Mouse (Mus musculus) adrenal gland, adult 2 months (tissue): ENCODE results near the gene Gm19345. TPM values are rescaled to one million over a fixed set of nuclear protein-coding genes. Genes with fewer than 3 reads are reported as not detected.
A peak's percentile ranks its signal among the peaks of the same experiment; 100 is the strongest.

Experiments
- DNase-seq: peaks from one replicate; pipeline ENCODE4 v3.0.0; 2021
- polyA plus RNA-seq: library from polyadenylated mRNA; depleted of rRNA; stranded (reverse); fragments of >200 nt; gene quantifications from 2 replicates; pipeline ENCODE4 v1.2.3, GENCODE M21; 2012; rRNA removed
- total RNA-seq, 2 experiments: library from RNA; stranded (reverse); gene quantifications; 2 replicates each; pipeline ENCODE4 v1.2.3; 2021

The Gm19345 gene
- total and polyA plus RNA-seq, 3 experiments, result 0.86 to 1.3 TPM; not detected in 1

DNA sequence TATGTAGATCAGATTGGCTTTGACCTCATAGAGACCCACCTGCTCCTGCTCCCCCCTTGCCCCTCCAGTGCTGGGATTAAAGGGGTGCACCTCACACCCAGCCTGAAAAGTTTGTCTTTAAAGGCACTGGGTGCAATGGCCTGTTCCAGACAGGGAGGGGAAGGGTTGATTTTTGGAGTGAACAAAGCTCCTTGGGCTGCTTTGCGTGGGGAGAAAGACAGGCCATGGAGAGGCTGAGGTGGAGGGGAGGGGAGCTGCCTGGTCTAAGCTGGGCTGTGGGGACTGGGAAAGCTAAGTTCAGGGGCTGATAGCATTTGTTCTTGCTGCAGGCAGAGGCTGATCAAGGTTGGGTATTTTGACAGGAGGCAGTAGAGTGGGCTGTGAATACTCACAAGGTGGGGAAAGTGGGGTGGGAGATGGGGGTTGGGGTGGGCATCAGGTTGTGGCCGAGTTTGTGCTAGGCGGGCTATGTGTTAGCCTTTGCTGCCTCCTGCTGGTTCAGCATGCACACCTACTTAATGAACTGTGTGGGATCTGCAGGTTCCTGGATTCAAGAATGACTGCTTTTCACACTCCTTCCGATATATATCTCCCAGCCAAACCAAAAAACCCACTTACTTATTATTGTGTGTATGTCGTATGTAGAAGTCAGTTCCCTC lies 20.3 kb downstream of the Gm19345 start:
- peak; percentile 54 for DNase-seq

- DNase-seq, result no peak
These were observed 24.3 kb downstream of the Gm19345 start for GRCm38 (mm10) chr7:19875948-19876682.

GRCm38 (mm10) chr7:19876781-19877425 lies 25.1 kb downstream of the Gm19345 start:
- DNase-seq, result no peak

DNA sequence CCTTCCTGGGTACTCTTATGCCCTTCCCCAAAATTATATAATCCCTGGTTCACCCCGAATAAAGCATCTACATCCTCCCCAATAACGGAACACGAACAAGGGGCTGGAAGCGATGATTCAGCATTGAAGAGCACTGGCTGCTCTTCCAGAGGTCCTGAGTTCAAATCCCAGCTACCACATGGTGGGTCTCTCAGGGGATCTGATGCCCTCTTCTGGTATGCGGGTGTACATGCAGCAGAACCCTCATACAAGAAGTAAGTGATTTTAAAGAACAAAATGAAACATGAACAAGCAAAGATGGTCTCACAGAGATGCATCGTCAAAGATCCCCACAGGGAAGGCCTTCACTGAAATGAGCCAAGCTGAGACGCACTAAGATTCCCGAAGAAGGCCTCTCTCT lies 29.0 kb downstream of the Gm19345 start:
- DNase-seq, result no peak

DNA sequence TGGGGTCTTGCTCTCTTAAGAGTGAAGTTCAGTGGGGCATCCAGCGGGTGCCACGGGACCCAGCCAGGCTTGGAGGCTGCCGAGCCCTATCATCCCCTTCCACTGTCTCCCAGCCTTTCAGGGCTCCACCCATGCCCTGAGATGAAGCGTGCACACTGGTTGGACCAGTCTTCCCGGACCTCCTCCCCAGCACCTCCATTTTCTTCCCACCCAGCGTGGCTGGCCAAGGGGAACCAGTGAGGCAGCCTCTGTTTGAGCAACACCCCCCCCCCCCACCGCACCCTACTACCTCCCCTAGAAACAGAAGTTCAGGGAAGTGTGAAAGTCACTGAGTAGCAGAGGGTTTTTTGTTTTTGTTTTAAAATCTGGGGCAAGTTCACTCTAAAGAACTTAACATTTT lies 36.0 kb downstream of the Gm19345 start, which contains the start of gene Ceacam19:
Gene Ceacam19 (minus strand): TSS at position 117 of the 400 bp plus-strand sequence.
- DNase-seq, result no peak

DNA sequence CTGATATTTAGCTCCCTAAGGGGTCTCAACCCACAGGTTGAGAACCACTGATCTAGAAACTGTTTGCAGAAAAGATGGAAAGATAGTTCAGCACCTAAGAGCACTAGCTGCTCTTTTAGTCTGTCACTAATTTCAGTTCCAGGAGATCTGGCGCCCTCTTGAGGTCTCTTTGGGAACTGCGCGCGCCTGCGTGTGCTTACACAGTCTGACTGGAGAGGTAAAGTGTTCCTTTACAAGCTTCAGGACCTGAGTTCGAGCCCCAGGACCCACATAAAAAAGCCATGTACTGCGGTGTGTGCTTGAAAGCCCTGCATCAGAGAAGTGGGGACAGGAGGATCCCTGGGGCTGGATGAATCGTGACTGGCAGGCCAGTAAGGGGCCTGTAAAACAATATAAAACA lies 38.1 kb downstream of the Gm19345 start:
- DNase-seq, result peak; percentile 55

Other genes starting within 250 kb of the Gm19345 start
- 10 to 100 TPM; 34.4 to 37.3 TPM for gene Clasrp, start 247.5 kb upstream of the Gm19345 start, total RNA-seq
- 280 and 380 TPM in 2 replicates for gene Clasrp, start 247.5 kb upstream of the Gm19345 start, polyA plus RNA-seq
- gene Relb, start 222.6 kb upstream of the Gm19345 start, total RNA-seq, result 10 to 100 TPM; 26.5 to 33.9 TPM
- gene Relb, start 222.6 kb upstream of the Gm19345 start, polyA plus RNA-seq, result 79.2 and 85.8 TPM in 2 replicates
- 100 to 1,000 TPM; 151 to 152 TPM for gene Clptm1, start 187.0 kb upstream of the Gm19345 start, total RNA-seq
- 157 and 178 TPM in 2 replicates for gene Clptm1, start 187.0 kb upstream of the Gm19345 start, polyA plus RNA-seq
- 1 to 10 TPM in 1 of 2 experiments, not detected in 1; 3.1 TPM for gene Apoc2, start 174.1 kb upstream of the Gm19345 start, total RNA-seq
- gene Apoc2, start 174.1 kb upstream of the Gm19345 start, polyA plus RNA-seq, result 0.28 TPM in 1 of 2 replicates, not detected in the other
- 1 to 10 TPM; 1.5 to 1.9 TPM for gene Gm44805, start 170.6 kb upstream of the Gm19345 start, total RNA-seq
- gene Gm44805, start 170.6 kb upstream of the Gm19345 start, polyA plus RNA-seq, result 2.3 and 4.1 TPM in 2 replicates
- gene Apoc4, start 170.5 kb upstream of the Gm19345 start, total RNA-seq, result 100 to 1,000 TPM in 1 of 2 experiments, 10 to 100 TPM in 1; 40.7 to 204 TPM
- 95.0 and 181 TPM in 2 replicates for gene Apoc4, start 170.5 kb upstream of the Gm19345 start, polyA plus RNA-seq
- 1,000 to 10,000 TPM in 1 of 2 experiments, 100 to 1,000 TPM in 1; 204 to 1,066 TPM for gene Apoc1, start 159.3 kb upstream of the Gm19345 start, total RNA-seq
- gene Apoc1, start 159.3 kb upstream of the Gm19345 start, polyA plus RNA-seq, result 76.5 and 212 TPM in 2 replicates
- gene Apoe, start 152.8 kb upstream of the Gm19345 start, total RNA-seq, result 1,000 to 10,000 TPM; 1,105 to 1,118 TPM
- gene Apoe, start 152.8 kb upstream of the Gm19345 start, polyA plus RNA-seq, result 1,670 and 1,938 TPM in 2 replicates
- 100 to 1,000 TPM; 115 to 143 TPM for gene Tomm40, start 136.6 kb upstream of the Gm19345 start, total RNA-seq
- 164 and 165 TPM in 2 replicates for gene Tomm40, start 136.6 kb upstream of the Gm19345 start, polyA plus RNA-seq
- gene Nectin2, start 101.5 kb upstream of the Gm19345 start, total RNA-seq, result 10 to 100 TPM; 76.9 to 98.1 TPM
- 138 and 165 TPM in 2 replicates for gene Nectin2, start 101.5 kb upstream of the Gm19345 start, polyA plus RNA-seq
- 10 to 100 TPM; 35.9 to 61.1 TPM for gene Bcam, start 81.0 kb upstream of the Gm19345 start, total RNA-seq
- 103 and 108 TPM in 2 replicates for gene Bcam, start 81.0 kb upstream of the Gm19345 start, polyA plus RNA-seq
- not detected for gene Cblc, start 55.2 kb upstream of the Gm19345 start, total RNA-seq
- gene Cblc, start 55.2 kb upstream of the Gm19345 start, polyA plus RNA-seq, result 0.60 TPM in 1 of 2 replicates, not detected in the other
- 10 to 100 TPM; 26.7 to 34.1 TPM for gene Bcl3, start 29.2 kb upstream of the Gm19345 start, total RNA-seq
- 155 and 161 TPM in 2 replicates for gene Bcl3, start 29.2 kb upstream of the Gm19345 start, polyA plus RNA-seq
- not detected for gene Ceacam16, start 9.3 kb downstream of the Gm19345 start, total RNA-seq
- 0.52 and 0.55 TPM in 2 replicates for gene Ceacam16, start 9.3 kb downstream of the Gm19345 start, polyA plus RNA-seq
- gene Ceacam19, start 36.0 kb downstream of the Gm19345 start, total RNA-seq, result not detected
- not detected in 2 replicates for gene Ceacam19, start 36.0 kb downstream of the Gm19345 start, polyA plus RNA-seq
- 10 to 100 TPM; 20.3 to 36.5 TPM for gene Pvr, start 69.2 kb downstream of the Gm19345 start, total RNA-seq
- gene Pvr, start 69.2 kb downstream of the Gm19345 start, polyA plus RNA-seq, result 9.6 and 12.0 TPM in 2 replicates
- not detected for gene Igsf23, start 98.8 kb downstream of the Gm19345 start, total RNA-seq
- gene Igsf23, start 98.8 kb downstream of the Gm19345 start, polyA plus RNA-seq, result 0.12 TPM in 1 of 2 replicates, not detected in the other
- not detected for gene Ceacam20, start 113.4 kb downstream of the Gm19345 start, total RNA-seq
- gene Ceacam20, start 113.4 kb downstream of the Gm19345 start, polyA plus RNA-seq, result 0.03 TPM in 1 of 2 replicates, not detected in the other
- gene Nlrp9b, start 139.5 kb downstream of the Gm19345 start, total RNA-seq, result not detected
- not detected in 2 replicates for gene Nlrp9b, start 139.5 kb downstream of the Gm19345 start, polyA plus RNA-seq
- not detected for gene Vmn1r91, start 247.7 kb downstream of the Gm19345 start, total RNA-seq
- gene Vmn1r91, start 247.7 kb downstream of the Gm19345 start, polyA plus RNA-seq, result not detected in 2 replicates